Mouse (Mus musculus) lung, adult 2 months (tissue): ENCODE measurements around the gene Prr19. TPM values are rescaled to one million over a fixed set of nuclear protein-coding genes. Genes with fewer than 3 reads are reported as not detected.

ENCODE experiments used
- DNase-seq: peaks from one replicate; pipeline ENCODE4 v3.0.0; 2022
- H3K4me1 ChIP-seq: fragments of 200-500 bp; 2 replicates; pipeline ENCODE4 v1.6.1; 2011; ENCODE audit warnings: low read length; ENCODE audit not compliant: control insufficient read depth, insufficient read depth
- H3K4me3 ChIP-seq: fragments of 200-500 bp; replicated peaks from 2 replicates; pipeline ENCODE3; 2011; ENCODE audit warnings: low read depth, mild to moderate bottlenecking, control low read depth, low read length; ENCODE audit errors: extremely low read depth
- CTCF ChIP-seq: fragments of 200-500 bp; IDR thresholded peaks from 2 replicates; pipeline ENCODE4 v1.5.1; 2011; ENCODE audit warnings: mild to moderate bottlenecking, low read length, control low read depth; ENCODE audit not compliant: insufficient read depth
- POLR2A ChIP-seq: fragments of 200-500 bp; IDR thresholded peaks from 2 replicates; pipeline ENCODE4 v1.6.1; 2011; ENCODE audit warnings: low read depth, mild to moderate bottlenecking, control low read depth, low read length, borderline replicate concordance; ENCODE audit errors: extremely low read depth
- WGBS: fragments of 180-500 bp; shearing (Covaris S2); methylation state at CpG from one replicate; pipeline ENCODE4 v1.1.7; 2018; 5-methylcytosine and 5-hydroxymethylcytosine counted together
- polyA plus RNA-seq: library from polyadenylated mRNA; depleted of rRNA; stranded (reverse); fragments of >200 nt; gene quantifications from 2 replicates; pipeline ENCODE4 v1.2.3, GENCODE M21; 2012

Prr19 gene
- polyA plus RNA-seq, 1 experiment, result not detected

DNA sequence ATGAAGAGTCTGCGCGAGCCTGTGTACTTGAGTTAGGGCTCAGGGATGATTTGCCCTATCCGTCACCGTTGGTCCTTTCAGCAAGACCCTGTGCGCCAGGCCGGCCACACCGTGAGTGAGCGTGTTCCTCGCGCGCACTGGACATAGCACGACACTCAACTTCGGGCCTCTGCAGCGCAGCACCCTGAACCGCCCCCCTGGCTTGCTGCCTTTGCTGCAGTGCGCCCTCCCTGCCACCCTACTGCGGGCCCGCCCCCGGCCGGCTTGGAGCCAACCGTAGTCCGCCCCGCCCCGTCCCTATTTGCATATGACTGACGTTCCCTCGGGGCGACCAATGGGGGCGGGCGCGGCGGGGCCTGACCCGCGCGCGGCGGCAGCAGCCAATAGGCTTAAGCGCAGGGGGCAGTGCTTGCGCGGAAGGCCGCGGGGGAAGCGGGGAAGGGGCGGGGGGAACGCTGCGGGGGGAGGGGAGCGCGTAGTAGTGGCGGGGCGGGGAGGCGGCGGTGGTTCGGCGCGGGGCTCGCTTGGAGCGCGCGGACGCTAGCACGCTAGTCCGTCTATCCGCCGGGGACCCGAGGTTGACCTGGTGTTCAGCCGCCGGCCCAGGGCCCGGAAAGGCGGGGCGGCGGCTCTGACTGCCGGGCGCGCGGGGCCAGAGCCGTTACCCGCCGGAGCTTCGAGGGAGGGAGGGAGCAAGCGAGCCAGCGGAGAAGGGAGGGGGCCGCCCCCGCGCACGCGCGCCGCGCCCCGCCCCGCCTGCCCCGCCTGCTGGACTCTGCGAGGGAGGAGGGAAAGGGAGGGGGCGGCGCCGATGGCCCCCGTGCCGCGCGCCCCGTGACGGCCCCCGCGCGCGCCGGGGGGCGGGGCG lies 19.2 kb upstream of the Prr19 start:
- WGBS, result 2% methylated on average over 76 of the region's 108 CpGs

DNA sequence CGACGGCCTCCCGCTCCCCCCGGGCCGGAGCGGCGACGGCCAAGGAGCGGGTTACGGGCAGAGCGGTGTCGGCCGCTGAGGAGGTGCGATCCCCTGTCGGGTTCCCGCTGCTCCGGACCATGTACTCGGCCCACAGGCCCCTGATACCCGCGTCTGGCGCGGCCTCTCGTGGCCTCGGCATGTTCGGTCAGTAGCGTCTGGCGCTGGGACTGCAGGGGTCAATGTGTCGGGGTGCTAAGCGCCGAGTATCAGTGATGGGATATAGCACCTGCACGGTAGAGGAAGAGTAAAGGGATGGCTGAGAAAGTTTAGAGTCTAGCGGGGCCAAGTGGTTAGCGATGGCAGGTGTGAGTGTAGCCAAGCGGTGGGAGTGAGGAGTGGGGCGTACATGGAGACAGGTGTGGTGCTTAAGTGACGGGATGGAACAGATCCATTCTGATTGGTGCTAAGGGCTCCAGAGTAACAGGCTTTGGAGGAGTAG lies 18.4 kb upstream of the Prr19 start:
- TF ChIP-seq CTCF (no peak), POLR2A (0 out of 2 replicates have a peak, but pooled peaks have one; percentile 8)
- DNase-seq, result peak; percentile 56
- WGBS, result under 1% methylated on average over 27 of the region's 36 CpGs
- peaks cover 38% of the 10 kb centered on the region for H3K4me1 ChIP-seq
- peak overlapping the region; percentile 73 for H3K4me3 ChIP-seq

More for the DNA sequence above, 19.2 kb upstream of the Prr19 start:
- peak; percentile 96 for DNase-seq
- peaks cover 42% of the 10 kb centered on the region for H3K4me1 ChIP-seq
- TF ChIP-seq CTCF (no peak), POLR2A (peak; percentile 92; the same call in 1 of the 2 replicates)
- H3K4me3 ChIP-seq, result peak overlapping the region; percentile 73

DNA sequence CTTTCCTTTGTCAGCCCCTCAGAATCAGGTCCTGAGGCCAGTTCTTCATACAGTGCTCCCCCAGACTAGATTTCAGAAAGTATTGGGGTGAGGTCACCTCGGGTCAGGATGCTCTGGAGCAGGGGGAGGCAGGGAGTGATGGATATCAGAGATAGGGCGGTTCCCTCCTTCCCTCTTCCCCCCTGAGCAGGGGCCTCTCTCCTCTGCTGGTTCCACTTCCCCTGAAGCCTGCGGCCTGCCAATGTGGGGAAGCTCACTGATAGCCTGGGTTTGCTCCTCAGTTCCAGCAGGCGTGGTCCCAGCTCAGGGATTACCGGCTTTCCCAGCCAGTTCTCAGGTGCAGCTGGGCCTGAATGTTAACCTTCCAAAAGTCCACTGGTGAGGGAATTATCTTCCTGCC lies 17.6 kb upstream of the Prr19 start:
- Histone ChIP-seq H3K4me3 (no peak overlapping the region), H3K4me1 (peaks cover 36% of the 10 kb centered on the region)
- TF ChIP-seq POLR2A, result no peak
- TF ChIP-seq CTCF, result no peak
- no peak for DNase-seq
- 20% methylated on average over 5 of the region's 5 CpGs for WGBS

DNA sequence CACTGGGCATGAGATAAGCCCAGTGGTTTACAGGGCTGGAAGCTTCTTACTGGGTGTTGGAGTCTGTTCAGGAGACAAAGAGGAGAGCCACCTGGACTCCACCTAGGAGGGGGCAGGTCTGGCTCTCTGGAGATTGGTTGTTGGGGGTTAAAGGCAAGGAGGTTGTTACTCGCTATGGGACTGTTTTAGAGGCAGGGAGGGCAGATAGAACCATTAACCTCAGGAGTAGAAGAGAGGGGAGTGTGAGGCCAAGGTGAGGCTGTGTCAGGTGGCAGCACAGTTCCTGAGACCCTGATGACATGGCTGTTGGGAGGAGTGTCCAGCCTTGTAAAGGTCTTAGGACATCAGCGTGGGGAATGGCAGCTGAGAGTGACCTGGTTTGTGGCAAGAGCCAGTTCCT lies 17.0 kb upstream of the Prr19 start:
- Histone ChIP-seq H3K4me1 (peaks cover 36% of the 10 kb centered on the region), H3K4me3 (no peak overlapping the region)
- DNase-seq, result no peak
- TF ChIP-seq CTCF (no peak), POLR2A (no peak)
- 47% methylated on average over 2 of the region's 2 CpGs for WGBS

DNA sequence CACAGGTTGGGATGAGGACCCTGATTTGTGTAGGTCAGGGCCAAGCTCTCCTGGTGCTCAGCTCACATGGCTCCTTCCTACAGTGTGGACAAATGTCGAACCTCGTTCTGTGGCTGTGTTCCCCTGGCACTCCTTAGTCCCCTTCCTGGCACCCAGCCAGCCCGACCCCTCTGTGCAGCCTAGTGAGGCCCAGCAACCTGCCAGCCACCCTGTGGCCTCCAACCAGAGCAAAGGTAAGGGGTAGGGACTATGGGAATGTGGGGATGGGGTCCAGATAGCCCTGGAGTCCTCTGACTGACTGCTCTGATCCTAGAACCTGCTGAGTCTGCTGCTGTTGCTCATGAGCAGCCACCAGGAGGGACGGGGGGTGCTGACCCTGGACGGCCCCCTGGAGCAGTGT lies 16.4 kb upstream of the Prr19 start:
- no peak for DNase-seq
- Histone ChIP-seq H3K4me1 (peaks cover 34% of the 10 kb centered on the region), H3K4me3 (no peak overlapping the region)
- TF ChIP-seq CTCF (no peak), POLR2A (no peak)
- WGBS, result 52% methylated on average over 5 of the region's 5 CpGs

DNA sequence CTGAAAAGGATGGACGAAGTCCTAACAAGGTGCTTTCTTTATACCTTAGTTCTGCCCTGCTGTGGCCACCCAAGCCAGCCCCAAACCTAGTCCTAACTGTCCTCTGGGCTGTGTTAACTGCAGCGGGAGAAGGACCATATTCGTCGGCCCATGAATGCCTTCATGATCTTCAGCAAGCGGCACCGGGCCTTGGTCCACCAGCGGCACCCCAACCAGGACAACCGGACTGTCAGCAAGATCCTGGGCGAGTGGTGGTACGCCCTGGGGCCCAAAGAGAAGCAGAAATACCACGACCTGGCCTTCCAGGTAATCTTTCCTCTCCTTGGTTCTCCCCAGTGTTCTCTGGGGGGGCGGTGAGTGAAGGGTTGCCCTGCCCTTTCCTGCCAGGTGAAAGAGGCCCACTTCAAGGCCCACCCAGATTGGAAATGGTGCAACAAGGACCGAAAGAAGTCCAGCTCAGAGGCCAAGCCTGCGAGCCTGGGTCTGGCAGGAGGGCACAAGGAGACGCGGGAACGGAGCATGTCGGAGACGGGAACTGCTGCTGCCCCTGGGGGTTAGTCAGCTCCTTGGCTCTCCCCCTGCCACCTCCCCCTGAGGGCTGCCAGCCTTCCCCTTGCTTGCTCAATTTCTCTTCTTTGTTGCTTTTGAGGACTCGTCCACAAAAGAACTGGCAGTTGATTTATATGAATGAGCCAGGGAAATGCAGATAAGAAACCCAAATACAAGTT lies 15.5 kb upstream of the Prr19 start:
- 86% methylated on average over 20 of the region's 20 CpGs for WGBS
- no peak for DNase-seq

DNA sequence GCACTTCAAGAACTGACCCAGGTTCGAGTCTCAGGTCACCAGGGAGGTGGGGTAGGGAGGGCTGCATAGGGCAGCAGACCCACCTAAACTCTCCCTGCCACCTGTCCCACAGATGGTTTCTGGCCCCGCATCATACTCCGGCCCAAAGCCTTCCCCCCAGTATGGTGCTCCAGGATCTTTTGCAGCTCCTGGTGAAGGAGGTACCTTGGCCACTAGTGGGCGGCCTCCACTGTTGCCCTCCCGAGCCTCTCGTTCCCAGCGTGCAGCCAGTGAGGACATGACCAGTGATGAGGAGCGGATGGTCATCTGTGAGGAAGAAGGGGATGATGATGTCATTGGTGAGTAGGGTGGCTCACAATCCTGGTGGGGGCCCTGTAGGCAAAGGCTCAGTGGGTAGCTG lies 14.2 kb upstream of the Prr19 start:
- TF ChIP-seq POLR2A, result no peak
- TF ChIP-seq CTCF, result no peak
- H3K4me1 ChIP-seq, result peaks cover 15% of the 10 kb centered on the region
- H3K4me3 ChIP-seq, result no peak overlapping the region
- WGBS, result 77% methylated on average over 8 of the region's 8 CpGs
- DNase-seq, result no peak

More for the DNA sequence above, 15.5 kb upstream of the Prr19 start:
- Histone ChIP-seq H3K4me3 (no peak overlapping the region), H3K4me1 (peaks cover 25% of the 10 kb centered on the region)
- TF ChIP-seq CTCF (no peak), POLR2A (no peak)

DNA sequence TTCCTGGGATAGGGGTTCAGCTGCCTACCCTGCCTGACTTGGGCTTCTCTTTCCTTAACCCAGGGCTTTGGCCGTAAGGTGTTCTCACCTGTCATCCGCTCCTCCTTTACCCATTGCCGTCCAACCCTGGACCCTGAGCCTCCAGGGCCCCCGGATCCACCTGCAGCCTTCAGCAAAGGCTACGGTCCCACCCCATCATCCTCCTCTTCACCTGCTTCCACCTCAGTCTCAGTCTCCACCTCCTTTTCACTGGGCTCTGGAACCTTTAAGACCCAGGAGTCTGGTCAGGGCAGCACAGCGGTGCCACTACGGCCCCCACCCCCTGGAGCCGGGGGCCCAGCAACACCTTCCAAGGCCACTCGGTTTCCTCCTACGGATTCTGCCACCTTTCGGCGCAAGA lies 13.2 kb upstream of the Prr19 start:
- TF ChIP-seq CTCF (no peak), POLR2A (no peak)
- WGBS, result 95% methylated on average over 12 of the region's 12 CpGs
- no peak for DNase-seq
- Histone ChIP-seq H3K4me1 (peaks cover 13% of the 10 kb centered on the region), H3K4me3 (no peak overlapping the region)

DNA sequence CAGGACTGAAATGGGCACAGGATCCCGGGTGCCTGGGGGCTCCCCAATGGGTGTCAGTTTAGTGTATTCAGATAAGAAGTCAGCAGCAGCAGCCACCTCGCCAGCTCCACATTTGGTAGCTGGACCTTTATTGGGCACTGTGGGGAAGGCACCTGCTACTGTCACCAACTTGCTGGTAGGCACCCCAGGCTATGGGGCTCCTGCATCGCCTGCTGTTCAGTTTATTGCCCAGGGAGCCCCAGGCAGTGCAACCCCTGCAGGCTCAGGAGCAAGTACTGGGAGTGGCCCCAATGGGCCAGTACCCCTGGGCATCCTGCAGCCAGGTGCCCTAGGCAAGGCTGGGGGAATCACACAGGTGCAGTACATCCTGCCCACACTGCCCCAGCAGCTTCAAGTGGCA lies 12.5 kb upstream of the Prr19 start:
- TF ChIP-seq POLR2A (no peak), CTCF (no peak)
- H3K4me1 ChIP-seq, result peaks cover 6% of the 10 kb centered on the region
- WGBS, result 92% methylated on average over 3 of the region's 3 CpGs
- no peak overlapping the region for H3K4me3 ChIP-seq
- no peak for DNase-seq

DNA sequence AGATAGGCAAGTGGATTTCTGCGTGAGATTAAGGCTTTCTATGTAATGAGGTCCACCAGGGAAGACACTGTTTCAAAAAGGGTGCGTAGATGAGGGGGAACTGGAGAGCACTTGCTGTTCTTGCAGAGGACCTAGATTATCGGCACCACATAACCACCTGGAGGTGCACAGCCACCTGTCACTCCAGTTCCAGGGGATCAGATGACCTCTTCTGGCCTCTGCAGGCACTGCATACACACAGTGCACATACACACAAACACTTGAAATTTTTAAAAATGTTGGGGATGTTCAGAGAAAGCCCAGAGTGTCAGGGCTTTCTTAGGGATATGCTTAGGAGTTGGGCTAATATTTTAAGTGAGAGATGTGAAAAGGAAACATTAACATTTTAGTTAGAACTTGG lies 11.3 kb upstream of the Prr19 start:
- TF ChIP-seq CTCF, result no peak
- TF ChIP-seq POLR2A, result no peak
- H3K4me3 ChIP-seq, result no peak overlapping the region
- 100% methylated on average over 3 of the region's 3 CpGs for WGBS
- no peak for DNase-seq
- no peaks in the 10 kb centered on the region for H3K4me1 ChIP-seq
